Mouse (Mus musculus) spleen, adult 2 months (tissue): ENCODE measurements at regions not wholly inside any gene's neighbourhood (a gene's known extent, or its start where the extent isn't known, plus 50 kb on each side); places are given as distances from the start of the nearest gene placed in this dataset.

ENCODE experiments used
- CTCF ChIP-seq: fragments of 200-500 bp; IDR thresholded peaks from 2 replicates; pipeline ENCODE4 v1.5.1; 2011; ENCODE audit warnings: mild to moderate bottlenecking, inconsistent platforms; ENCODE audit not compliant: insufficient read depth, insufficient read length, insufficient replicate concordance; ENCODE audit errors: extremely low read depth
- POLR2A ChIP-seq: fragments of 200-500 bp; IDR thresholded peaks from 2 replicates; pipeline ENCODE4 v1.6.1; 2011; ENCODE audit warnings: low read depth, low read length, inconsistent platforms

DNA sequence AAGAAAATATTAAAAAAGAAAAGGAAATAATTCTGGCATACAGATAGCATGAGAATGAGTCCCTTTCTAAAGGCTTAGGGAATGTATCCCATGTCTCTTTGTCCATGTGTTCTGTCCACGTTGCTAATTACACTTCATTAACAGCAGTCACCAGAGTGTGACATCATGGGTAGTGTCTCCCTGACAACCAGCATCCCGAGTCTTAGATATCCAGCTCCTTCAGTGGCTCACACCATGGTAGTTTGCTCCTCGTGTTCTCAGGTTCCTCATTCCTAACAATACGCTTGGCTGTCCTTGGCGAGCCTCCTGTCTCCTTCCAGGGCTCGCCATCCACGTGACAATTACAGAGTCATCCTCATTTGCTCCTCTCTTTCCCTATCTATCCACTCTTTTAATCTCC is 388.1 kb upstream of the Dynlrb2 start:
- TF ChIP-seq CTCF (no peak), POLR2A (no peak)
